Comparison of ENCODE assay signal across 8 mouse cellular contexts in genomic region chr10:120876549-120877270, GRCm38 (mm10). TPM values are rescaled to one million over a fixed set of nuclear protein-coding genes. Genes with fewer than 3 reads are reported as not detected.
A peak's percentile ranks its signal among the peaks of the same experiment; 100 is the strongest.
DNase-seq lines count a peak whose midpoint lies in the region; ATAC-seq and TF ChIP-seq lines count a peak whose summit lies in the region.

No protein-coding gene starts in this region.

- no peaks in the 10 kb centered on the region for H3K27me3 ChIP-seq in liver, embryonic 11.5 days (replicated peaks; ENCODE audit: control insufficient read depth, insufficient read depth, low read length)
- H3K27me3 ChIP-seq in intestine, embryonic 15.5 days (replicated peaks): no peaks in the 10 kb centered on the region
- H3K27me3 ChIP-seq in cerebellum, adult 2 months (ENCODE audit: control insufficient read depth, insufficient read depth, low read length): no peaks in the 10 kb centered on the region

- H3K4me3 ChIP-seq in liver, embryonic 11.5 days (ENCODE audit: low read depth, low read length): 0 out of 2 replicates have a peak overlapping the region, but pooled peaks have one; percentile 11
- H3K4me3 ChIP-seq in intestine, embryonic 15.5 days (replicated peaks): 0 out of 2 replicates have a peak overlapping the region, but pooled peaks have one; percentile 12
- no peak overlapping the region for H3K4me3 ChIP-seq in cerebellum, adult 2 months (replicated peaks; ENCODE audit: insufficient read depth, low read depth, low read length)

- H3K27ac ChIP-seq in liver, embryonic 11.5 days (ENCODE audit: low read depth, low read length): no peak overlapping the region
- H3K27ac ChIP-seq in intestine, embryonic 15.5 days: peak overlapping the region; percentile 42; the same call in 1 of the 2 replicates
- H3K27ac ChIP-seq in cerebellum, adult 2 months (ENCODE audit: insufficient read depth, low read length): no peak overlapping the region

- DNase-seq in adrenal gland, adult (ENCODE audit: inconsistent age in 2 of 2, low spot score in 1 of 2): peak; percentile 72 to 85
- no peak for DNase-seq in adrenal gland, postnatal 25 days
- DNase-seq in liver, embryonic 11.5 days (ENCODE audit: low spot score): no peak
- DNase-seq in liver: no peak
- no peak for DNase-seq in cerebellum, adult 2 months
- DNase-seq in cerebellum, postnatal 4 days (ENCODE audit: low spot score in 2 of 2): no peak

- H3K4me2 ChIP-seq in liver, embryonic 11.5 days: peak overlapping the region; percentile 55
- peak overlapping the region; percentile 47 for H3K4me2 ChIP-seq in intestine, embryonic 15.5 days (replicated peaks)

- no peak for TF ChIP-seq POLR2A in cerebellum, adult 2 months (IDR thresholded peaks at IDR 0.05; ENCODE audit: borderline replicate concordance, insufficient read depth, low read length)

- WGBS in liver, embryonic 11.5 days: 70% methylated on average over 20 of the region's 20 CpGs
- 61% methylated on average over 20 of the region's 20 CpGs for WGBS in intestine, embryonic 15.5 days
- WGBS in cerebellum, adult 2 months: 76% methylated on average over 20 of the region's 20 CpGs

- H3K9me3 ChIP-seq in liver, embryonic 11.5 days (ENCODE audit: control insufficient read depth, low read length): no peaks in the 10 kb centered on the region
- no peaks in the 10 kb centered on the region for H3K9me3 ChIP-seq in intestine, embryonic 15.5 days

- H3K9ac ChIP-seq in liver, embryonic 11.5 days (ENCODE audit: low read depth, low read length): no peak overlapping the region
- H3K9ac ChIP-seq in intestine, embryonic 15.5 days: no peak overlapping the region

- no peak for ATAC-seq in liver, embryonic 11.5 days (replicated peaks; ENCODE audit: low FRiP score)
- peak; percentile 5; the same call in 1 of the 2 replicates for ATAC-seq in intestine, embryonic 15.5 days
- 0 out of 2 replicates have a peak, but pooled peaks have one; percentile 3 for ATAC-seq in megakaryocyte progenitor cell, adult 5-6 weeks (replicated peaks; ENCODE audit: poor library complexity)

- H3K4me1 ChIP-seq in liver, embryonic 11.5 days (replicated peaks; ENCODE audit: control insufficient read depth, insufficient read depth, low read length): peaks cover 9% of the 10 kb centered on the region
- peaks cover 29% of the 10 kb centered on the region for H3K4me1 ChIP-seq in intestine, embryonic 15.5 days (replicated peaks)
- H3K4me1 ChIP-seq in cerebellum, adult 2 months (ENCODE audit: control insufficient read depth, insufficient read depth, low read length): no peaks in the 10 kb centered on the region

- TF ChIP-seq CTCF in cerebellum, adult 2 months (IDR thresholded peaks at IDR 0.05; ENCODE audit: borderline replicate concordance, insufficient read depth, low read depth, low read length): no peak

- H3K36me3 ChIP-seq in liver, embryonic 11.5 days (ENCODE audit: control insufficient read depth, insufficient read depth, low read length): no peaks in the 10 kb centered on the region
- no peaks in the 10 kb centered on the region for H3K36me3 ChIP-seq in intestine, embryonic 15.5 days

RNA-seq across cellular contexts. Expression of gene Msrb3, which starts 22.2 kb away (rescaled TPM):
- 41.4 and 46.9 TPM in 2 replicates for total RNA-seq in adrenal gland, postnatal 25 days (2021)
- 2.1 and 2.8 TPM in 2 replicates for polyA plus RNA-seq in liver, embryonic 11.5 days (2014; fragmentation: Nextera tagmentation; extraction: Ambion mirVana)
- polyA plus RNA-seq in intestine, embryonic 15.5 days (2015; fragmentation: Nextera tagmentation; extraction: Ambion mirVana): 13.1 and 16.6 TPM in 2 replicates
- total RNA-seq in megakaryocyte progenitor cell, adult 5-6 weeks (2015): 0.51 and 1.0 TPM in 2 replicates
- total RNA-seq in megakaryocyte progenitor cell, adult 5-6 weeks (2017): 1.0 and 1.3 TPM in 2 replicates
- polyA plus RNA-seq in cerebellum, adult 2 months (2012; rRNA removed): 5.2 and 6.1 TPM in 2 replicates

Comparison
In these comparisons a context has a peak if more than half of its experiments do, and no peak if none do; other contexts are left out.
1. DNase-seq: peak in adrenal gland, adult (2 of 2); none in adrenal gland, postnatal 25 days (single experiment), liver, embryonic 11.5 days (single experiment), liver (single experiment), cerebellum, adult 2 months (0 of 2) and cerebellum, postnatal 4 days (0 of 2).